Mouse (Mus musculus): Measurements from ENCODE around the gene Ppard. TPM values are rescaled to one million over a fixed set of nuclear protein-coding genes. Genes with fewer than 3 reads are reported as not detected.

Ppard gene
- total RNA-seq, 2 experiments from 2014 or later: 24.4 to 31.1 TPM

DNA sequence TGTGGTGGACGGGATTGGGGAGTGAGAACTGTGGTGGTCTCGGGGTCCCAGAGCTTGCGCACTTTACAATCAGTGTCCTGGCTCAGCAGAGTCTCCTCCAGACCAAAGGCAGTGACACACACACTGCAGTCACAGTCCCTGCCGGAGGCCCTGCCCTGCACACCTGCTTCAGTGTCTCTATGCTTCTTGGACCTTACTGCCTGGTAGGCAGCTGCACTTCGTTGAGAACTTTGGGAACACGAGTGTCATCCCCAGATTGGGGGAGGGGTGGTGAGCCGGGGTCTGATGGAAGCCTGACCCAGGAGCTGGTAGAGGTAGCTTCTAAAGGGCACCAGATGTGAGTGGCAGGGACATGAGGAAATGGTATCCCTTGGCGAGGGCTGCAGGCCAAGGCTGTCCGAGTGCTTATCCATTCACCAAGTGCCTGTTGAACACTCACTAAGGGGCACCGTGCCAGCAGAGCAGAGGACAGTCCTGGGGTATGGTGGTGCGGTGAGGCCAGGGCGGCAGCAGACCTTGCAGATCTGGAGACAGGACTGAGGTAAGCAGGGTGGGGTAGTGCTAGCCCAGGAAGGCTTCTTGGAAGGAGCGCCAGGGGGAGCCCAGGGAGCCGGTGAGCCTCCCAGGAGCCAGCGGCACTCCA lies 47.4 kb downstream of the Ppard start:
- DNase-seq: peak; percentile 60 to 67
- intact Hi-C loops (cut with DNase I): no loop called here

DNA sequence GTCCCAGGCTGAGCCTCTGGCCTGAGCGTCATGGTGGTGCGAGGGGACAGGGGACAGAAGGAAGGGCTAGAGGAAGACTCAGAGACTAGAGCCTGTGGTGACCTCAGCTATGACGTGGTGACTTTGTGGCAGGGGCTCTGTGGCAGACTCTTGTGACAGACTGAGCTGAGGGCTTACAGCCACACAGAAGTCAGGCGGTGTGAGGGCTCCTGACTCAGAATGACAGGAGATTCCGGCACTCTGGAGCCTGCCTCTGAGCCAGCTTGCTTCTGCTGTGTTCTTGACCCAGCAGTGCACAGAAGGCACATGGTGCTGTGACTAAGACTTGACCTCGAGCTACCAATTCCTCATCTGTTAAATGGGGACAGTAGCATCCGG lies 47.9 kb downstream of the Ppard start:
- intact Hi-C loops (cut with DNase I): no loop called here

DNA sequence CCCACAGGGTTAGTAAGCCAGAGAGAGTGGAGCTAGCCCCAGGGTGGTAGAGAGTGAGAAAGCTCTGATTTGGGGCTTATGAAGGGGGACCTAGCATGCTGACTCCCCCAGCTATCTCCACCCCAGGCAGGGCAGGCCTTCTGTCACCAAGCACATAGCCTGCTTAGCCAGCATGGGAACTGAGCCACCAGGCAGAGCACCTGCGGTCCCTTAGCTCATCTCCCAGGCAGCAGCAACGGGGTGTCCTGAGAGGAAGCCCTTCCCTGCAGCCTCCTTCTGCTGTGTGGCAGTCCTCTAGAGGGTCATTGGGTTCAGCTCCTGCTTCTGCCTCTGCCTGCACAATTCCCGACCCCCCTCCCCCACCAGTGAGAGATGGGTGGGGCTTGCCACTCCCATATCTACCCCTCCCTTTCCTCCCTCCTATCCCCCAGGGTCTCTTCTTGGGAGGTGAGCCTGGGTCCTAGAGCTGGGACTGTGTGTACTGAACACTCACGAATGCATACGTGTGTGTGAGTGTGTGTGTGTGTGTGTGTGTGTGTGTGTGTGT lies 48.4 kb downstream of the Ppard start:
- DNase-seq: no peak
- intact Hi-C loops (cut with DNase I): no loop called here

More for the DNA sequence above, 47.9 kb downstream of the Ppard start:
- DNase-seq: no peak

DNA sequence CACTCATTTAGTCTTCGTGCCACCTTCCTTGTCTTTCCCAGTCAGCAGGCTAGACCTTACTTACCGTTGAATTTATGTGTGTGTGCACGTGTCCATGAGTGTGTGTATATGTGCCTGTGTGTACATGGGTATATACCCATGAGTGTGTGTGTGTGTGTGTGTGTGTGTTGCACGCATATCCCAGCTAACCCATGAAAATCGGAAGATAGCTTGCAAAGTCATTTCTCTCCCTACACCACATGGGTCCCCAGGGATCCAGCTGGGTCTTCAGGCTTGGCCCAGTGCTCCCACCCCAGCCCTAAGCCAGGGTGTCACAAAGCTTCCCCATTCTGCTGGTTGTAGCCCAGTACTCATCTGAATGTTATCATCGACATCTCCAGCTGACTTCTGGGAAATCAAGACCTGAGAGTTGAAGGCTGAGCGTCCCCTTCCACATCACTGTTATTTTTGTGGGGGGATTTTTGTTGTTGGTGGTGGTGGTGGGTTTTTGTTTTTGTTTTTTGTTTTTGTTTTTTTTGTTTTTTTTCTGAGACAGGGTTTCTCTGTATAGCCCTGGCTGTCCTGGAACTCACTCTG lies 49.5 kb downstream of the Ppard start:
- no peak for DNase-seq
- intact Hi-C loops (cut with DNase I): no loop called here

DNA sequence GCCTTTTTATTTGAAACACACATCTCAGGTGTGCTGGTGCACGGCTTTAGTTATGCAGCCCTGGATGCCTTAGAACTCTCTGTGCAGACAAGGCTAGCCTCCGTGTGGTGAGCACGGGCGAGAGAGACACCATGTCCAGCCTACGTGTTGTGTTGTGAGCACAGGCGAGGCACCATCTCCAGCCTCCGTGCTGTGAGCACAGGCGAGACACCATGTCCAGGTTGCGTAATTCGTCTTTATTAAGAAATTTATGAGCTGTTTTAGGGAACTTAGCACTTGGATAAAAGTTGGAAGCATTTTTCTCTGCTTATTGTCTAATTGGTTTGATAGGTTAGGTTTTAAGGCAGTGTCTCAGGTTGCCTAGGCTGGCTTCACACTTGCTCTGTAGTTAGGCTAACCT lies 50.7 kb downstream of the Ppard start:
- DNase-seq: no peak
- intact Hi-C loops (cut with DNase I): no loop called here

DNA sequence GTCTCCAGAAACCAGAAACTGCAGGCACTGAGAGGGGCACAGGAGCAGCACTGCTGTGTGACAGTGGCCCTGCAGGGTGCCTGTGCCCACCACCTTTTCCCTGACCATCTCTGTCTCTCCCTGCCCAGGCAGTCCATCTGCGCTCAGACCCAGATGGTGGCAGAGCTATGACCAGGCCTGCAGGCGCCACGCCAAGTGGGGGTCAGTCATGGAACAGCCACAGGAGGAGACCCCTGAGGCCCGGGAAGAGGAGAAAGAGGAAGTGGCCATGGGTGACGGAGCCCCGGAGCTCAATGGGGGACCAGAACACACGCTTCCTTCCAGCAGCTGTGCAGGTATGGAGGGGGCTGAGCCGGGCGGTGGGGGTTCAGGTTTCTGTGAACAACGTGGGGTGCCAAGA lies 53.6 kb downstream of the Ppard start:
- no peak for DNase-seq
- intact Hi-C loops (cut with DNase I): no loop called here

DNA sequence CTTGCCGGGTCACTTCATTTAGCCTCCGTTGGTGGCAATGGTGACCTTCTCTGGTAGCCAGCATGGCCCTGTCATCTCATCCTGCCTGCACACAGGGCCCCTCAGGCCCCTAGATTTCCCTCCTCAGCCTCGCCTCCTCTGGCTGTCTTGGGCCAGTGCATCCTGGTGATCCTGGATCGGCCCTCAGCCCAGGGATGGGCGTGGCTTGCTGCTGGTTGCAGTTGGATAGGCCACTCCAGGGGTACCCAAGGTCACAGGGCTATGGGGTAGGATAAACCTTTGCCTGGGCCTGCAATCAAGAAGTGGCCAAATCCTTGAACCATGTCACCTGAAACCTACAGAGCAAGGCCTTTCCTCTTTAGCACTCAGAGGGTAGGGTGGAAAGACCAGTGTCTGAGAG lies 54.5 kb downstream of the Ppard start:
- no peak for DNase-seq
- intact Hi-C loops (cut with DNase I): no loop called here

DNA sequence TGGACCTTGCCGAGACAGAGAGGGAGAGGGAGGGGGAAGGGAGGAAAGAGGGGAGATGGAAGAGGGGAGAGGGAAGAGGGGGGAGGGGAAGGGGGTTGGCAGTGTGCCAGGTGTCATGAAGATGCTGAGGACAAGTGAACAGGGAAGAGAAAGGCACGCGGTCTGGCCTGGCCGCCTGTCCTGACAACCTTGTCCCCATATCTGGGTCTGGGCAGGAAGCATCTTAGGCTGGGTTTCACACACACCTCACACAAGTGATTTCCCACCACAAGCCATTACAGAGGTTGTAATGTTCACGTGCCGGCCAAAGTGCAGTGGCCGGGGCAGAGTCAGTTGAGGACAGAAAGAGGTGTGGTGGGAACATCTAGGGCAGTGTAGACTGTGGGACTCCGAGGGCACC lies 55.1 kb downstream of the Ppard start:
- DNase-seq: no peak
- intact Hi-C loops (cut with DNase I): no loop called here

DNA sequence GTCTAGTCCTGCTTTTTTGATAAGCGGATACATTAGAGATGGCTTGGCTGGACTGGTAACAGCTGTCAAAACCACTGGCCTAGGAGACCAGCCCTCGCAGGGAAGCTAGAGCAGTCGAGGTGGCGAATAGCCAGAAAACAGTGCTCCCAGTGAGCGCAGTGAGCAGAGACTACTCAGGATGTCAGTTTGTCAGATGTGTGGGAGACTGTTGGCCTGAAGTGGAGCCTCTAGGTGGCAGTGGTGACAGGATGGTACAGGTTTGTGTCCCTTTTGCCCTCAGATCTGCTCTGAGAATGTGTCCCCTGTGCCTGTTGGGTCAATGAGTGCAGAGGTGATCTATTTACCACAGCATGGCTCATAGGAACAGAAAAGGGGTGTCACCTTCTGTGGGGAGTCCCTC lies 55.5 kb downstream of the Ppard start:
- DNase-seq: no peak
- intact Hi-C loops (cut with DNase I): no loop called here

DNA sequence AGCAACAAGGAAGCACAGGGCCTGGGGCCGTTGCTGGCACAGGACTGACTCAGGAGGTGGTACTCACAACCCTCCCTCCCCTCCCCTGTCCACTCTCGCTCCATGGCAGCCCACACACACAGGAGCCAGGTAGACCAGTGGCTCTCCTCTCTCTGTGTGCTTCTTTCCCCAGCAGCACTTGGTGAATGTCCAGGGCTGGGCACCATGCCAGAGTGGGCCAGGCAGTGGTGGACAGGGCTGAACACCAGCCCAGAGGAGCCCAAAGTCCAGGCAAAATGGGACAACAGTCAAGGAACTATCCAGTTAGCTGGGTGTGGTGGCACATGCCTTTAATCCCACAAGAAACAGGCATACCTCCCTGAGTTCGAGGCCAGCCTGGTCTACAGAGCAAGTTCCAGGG lies 57.8 kb downstream of the Ppard start:
- intact Hi-C loops (cut with DNase I): no loop called here
- peak in 1 of 2 experiments; percentile 43 for DNase-seq

DNA sequence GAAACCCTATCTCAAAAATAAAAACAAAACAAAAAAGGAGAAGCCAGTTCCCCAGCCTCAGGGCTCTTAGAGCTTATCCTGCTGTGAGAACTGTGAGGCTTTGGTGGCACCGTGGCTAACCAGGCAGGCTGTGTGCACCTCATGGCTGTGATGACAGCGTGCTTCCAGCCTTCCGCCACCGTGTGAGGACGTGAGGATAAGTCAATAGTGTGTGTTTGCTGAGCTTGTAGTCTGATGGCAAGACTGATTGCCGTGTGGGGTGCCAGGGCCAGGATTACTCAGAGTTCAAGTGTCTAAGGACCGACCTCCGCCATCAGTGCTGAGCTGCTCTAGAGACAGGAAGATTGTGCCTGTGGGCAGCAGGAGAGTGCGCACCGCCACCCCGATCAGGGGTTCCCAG lies 58.2 kb downstream of the Ppard start:
- intact Hi-C loops (cut with DNase I): no loop called here
- no peak for DNase-seq

DNA sequence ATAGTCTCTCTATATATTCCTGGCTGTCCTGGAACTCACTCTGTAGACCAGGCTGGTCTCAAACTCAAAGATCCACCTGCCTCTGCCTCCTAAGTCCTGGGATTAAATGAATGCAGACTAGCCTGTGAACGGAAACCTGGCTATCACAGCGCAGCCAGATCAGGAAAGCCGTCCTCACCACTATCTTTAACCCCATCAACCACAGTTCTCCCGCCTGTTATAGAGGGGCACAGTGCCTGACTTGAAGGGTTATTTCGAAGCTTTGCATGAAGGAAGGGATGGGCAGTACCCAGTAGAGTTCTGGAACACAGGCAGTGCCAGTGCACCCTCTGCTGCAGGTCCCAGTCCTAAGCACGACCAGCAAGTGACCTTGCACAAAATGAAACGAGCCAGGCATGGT lies 58.8 kb downstream of the Ppard start:
- intact Hi-C loops (cut with DNase I): no loop called here
- DNase-seq: no peak

DNA sequence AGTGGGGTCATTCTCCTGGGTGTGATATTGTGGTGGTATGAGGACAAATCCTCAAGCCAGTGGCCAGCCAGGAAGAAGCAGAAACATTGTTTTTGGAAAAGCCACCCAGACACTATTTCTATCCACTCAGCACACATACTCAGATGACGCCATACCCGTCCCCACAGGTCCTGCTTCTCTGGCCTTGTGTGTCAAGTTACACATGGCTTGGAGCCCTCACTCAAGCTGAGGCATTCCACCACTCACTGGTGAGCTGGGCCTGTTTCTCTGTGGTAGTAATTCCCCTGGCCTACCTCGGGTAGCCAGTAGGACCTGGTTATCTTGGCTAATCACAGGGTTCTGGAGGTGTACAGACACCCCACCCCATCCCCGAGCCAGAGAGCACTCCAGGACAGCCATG lies 61.2 kb downstream of the Ppard start:
- intact Hi-C loops (cut with DNase I): no loop called here
- peak in 1 of 2 experiments; percentile 43 for DNase-seq

DNA sequence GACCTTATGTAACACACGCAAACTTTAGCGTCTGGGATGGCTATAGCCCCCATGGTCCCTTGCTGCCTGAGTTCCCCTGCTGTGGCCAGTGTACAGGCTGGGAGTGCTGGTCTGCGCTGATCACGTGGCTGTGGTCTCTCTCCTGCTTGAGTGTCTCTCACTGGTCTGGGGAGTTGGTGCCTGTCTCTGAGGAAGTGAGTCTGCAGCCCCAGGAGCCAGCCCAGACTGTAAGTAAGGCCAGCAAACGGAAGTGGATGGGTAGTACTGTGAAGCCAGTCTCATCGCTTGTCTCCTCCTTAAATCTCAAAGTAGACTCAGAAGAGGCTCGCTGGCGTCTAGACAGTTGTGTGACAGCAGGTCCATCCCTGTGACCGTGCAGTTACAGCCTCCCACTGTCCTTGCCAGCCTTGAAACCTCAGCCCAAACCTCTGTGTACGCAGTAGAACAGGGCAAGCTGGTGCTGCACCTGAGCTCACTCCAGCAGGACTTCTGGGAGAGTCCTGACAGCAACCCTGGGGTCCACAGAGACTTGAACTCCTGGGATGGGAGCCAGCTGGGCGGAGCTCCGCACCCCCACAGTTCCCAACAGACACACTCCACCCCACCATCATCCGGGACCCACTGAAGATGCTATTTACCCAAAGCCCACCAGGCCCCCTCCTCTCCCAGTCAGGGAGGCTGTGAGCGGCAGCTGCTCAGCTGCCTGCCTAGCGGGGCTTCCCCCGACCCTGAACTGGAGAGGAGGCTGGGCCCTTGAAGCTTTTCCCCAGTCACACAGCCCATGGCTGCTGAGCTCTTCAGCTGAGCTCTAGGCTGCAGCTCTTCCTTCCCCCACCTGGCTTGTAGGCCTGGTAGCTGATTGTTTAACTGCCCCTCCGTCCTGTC lies 62.2 kb downstream of the Ppard start:
- no peak for DNase-seq
- intact Hi-C loops (cut with DNase I): no loop called here

DNA sequence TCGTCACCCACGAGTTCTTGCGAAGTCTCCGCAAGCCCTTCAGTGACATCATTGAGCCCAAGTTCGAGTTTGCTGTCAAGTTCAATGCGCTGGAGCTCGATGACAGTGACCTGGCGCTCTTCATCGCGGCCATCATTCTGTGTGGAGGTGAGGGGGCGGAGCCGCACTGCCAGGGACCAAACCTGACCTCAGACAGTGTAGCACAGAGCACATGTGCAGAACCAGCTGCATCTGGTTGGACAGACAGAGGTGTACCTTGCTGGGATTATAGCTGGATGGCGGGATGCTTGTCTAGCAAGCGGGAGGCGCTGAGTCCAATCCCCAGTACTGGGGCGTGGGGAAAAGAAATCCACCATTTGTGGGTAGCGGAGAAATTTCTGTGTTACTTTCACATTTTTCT lies 66.4 kb downstream of the Ppard start:
- DNase-seq: no peak
- intact Hi-C loops (cut with DNase I): no loop called here

DNA sequence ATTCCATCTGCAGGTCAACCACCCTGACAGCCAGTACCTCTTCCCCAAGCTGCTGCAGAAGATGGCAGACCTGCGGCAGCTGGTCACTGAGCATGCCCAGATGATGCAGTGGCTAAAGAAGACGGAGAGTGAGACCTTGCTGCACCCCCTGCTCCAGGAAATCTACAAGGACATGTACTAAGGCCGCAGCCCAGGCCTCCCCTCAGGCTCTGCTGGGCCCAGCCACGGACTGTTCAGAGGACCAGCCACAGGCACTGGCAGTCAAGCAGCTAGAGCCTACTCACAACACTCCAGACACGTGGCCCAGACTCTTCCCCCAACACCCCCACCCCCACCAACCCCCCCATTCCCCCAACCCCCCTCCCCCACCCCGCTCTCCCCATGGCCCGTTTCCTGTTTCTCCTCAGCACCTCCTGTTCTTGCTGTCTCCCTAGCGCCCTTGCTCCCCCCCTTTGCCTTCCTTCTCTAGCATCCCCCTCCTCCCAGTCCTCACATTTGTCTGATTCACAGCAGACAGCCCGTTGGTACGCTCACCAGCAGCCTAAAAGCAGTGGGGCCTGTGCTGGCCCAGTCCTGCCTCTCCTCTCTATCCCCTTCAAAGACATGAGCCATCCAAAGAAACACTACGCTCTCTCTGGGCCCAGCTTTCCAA lies 67.3 kb downstream of the Ppard start:
- no peak for DNase-seq
- intact Hi-C loops (cut with DNase I): no loop called here

DNA sequence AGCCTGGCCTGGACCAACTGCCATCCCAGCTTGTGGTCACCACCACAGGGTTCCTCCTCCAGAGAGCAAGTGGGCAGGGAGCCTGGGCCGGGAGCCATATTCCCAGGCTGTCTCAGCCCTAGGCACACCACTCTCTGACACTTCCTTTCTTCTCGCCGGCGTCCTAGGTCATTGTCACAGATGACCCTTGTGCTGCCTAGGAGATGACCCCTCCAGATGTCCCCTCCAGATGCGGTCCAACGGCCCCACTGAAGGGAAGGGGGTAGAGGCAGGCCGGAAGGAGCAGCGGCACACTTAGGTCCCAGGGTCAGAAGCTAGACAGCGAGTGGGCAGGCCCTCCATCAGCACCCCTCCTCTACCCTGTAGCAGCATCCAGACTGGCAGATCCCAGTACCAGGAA lies 67.8 kb downstream of the Ppard start:
- DNase-seq: no peak
- intact Hi-C loops (cut with DNase I): no loop called here

DNA sequence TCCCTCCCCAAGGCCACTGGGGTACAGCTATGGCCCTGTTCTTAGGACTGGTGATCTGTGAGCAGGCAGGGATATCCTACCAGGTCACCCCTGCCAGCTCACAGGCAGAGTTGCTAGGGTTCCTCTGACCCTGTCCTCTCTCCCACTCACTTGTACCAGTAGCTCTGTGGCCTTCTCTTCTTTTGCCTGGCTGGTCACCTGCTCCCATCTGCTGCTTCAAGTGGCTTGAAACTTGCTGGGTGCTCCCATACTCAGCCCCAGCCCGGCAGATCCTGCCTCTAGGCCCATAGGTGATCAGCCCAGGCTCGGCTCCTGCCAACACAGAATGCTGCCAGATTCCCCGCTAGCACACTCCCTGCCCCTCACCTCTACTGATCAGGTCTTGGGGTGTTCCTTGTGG lies 68.3 kb downstream of the Ppard start:
- DNase-seq: no peak
- intact Hi-C loops (cut with DNase I): no loop called here

DNA sequence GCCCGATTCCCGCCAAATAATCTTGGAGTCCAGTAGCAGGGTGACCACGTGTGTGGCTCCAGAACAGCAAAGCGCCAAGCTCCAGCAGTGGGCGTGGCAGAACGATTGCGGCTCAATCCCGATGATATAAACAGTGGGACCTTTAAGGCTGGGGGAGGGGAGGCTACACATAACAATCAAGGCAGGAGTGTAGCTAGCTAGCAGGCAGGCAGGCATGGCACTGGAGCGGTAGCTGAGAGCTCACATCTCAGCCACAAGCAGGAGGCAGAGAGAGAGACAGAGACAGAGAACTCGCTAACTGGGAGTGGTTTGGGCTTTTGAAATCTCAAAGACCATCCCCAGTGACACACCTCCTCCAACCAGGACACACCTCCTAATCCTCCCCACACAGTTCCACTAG lies 72.7 kb downstream of the Ppard start:
- intact Hi-C loops (cut with DNase I): loop anchor here (5.0 kb wide), 1 partner anchor 33 kb away; no protein-coding TSS in a partner anchor
- DNase-seq: no peak

DNA sequence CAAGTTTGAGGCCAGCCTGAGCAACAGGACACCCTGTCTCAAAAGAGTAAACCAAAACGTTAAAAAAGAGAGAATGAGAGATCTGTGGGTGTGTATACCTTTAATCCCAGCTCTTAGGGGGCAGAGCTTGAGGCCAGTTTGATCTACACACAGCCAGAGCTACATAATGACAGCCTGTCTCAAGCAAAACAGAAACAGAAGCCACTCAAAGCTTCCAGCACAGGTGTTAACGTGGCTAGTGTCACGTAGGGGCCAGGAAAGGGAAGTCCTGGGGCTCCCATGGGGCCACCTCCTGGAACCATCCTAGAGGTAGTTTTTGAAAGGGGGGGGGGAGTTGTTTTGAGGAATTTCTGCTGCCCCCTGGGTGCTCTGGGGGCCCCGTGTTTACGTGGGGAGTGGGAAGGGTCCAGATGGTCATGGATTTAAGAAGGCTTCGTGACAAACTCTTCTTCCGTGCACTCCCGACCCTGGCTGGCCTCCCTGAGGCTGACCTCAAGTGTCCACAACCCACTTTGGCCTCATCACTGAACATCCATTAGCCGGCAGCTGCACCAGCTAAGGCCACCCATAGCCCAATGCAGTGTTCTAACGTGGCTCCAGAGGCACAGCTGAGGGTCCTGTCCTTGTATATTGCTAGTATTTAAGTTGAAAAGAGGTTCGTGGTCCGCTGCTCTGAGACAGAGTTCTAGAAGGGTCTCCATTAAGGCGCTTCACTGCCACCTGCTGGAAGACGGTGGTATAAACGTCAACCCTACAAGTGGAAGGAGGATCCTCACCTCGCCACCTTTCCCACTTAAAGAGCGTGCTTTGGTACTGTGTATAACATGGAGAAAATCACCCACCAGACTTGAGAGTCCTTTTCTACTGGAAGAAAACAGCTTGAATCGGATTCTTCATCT lies 76.0 kb downstream of the Ppard start:
- peak; percentile 86 to 87 for DNase-seq
- intact Hi-C loops (cut with DNase I): loop anchor here (1.0 to 5.0 kb wide), 2 partner anchors 36 to 82 kb away; no protein-coding TSS in a partner anchor
